Mouse (Mus musculus) megakaryocyte-erythroid progenitor cell, adult 5 weeks (primary cell): ENCODE results near the gene Gosr2. TPM values are rescaled to one million over a fixed set of nuclear protein-coding genes. Genes with fewer than 3 reads are reported as not detected.

Source experiments
- polyA plus RNA-seq: library from polyadenylated mRNA; stranded (reverse); fragments of >175 nt; gene quantifications from 2 replicates; pipeline ENCODE4 v1.2.3, GENCODE M21; 2012

Gene Gosr2
- polyA plus RNA-seq: 11.0 and 12.3 TPM in 2 replicates

GRCm38 (mm10) chr11:103697565-103698176 is at the start of gene Gosr2:
Gene Gosr2, minus strand, starts transcription at chr11:103697898.

GRCm38 (mm10) chr11:103649301-103649982 is 48.3 kb downstream of the Gosr2 start, which contains the start of gene Rprml:
Gene Rprml, plus strand, starts transcription at chr11:103649570.

GRCm38 (mm10) chr11:103638790-103639189 is 58.9 kb downstream of the Gosr2 start, which contains the start of gene Lyzl6:
Gene Lyzl6, minus strand, starts transcription at chr11:103638890.

Other genes starting within 250 kb of the Gosr2 start
- gene Lrrc37a, start 193.3 kb downstream of the Gosr2 start, polyA plus RNA-seq: not detected in 2 replicates
- gene Gm884, start 76.8 kb downstream of the Gosr2 start, polyA plus RNA-seq: 0.01 TPM in 1 of 2 replicates, not detected in the other
- gene Lyzl6, start 59.0 kb downstream of the Gosr2 start, polyA plus RNA-seq: not detected in 2 replicates
- 0.14 TPM in 1 of 2 replicates, not detected in the other for gene Rprml, start 48.3 kb downstream of the Gosr2 start, polyA plus RNA-seq
- gene Wnt9b, start 51.9 kb upstream of the Gosr2 start, polyA plus RNA-seq: 0.02 TPM in 1 of 2 replicates, not detected in the other
- 0.07 TPM in 1 of 2 replicates, not detected in the other for gene Wnt3, start 76.3 kb upstream of the Gosr2 start, polyA plus RNA-seq